Mouse (Mus musculus) embryonic facial prominence, embryonic 11.5 days (tissue): Measurements from ENCODE around the gene Efhd2. TPM values are rescaled to one million over a fixed set of nuclear protein-coding genes. Genes with fewer than 3 reads are reported as not detected.

Experiments used
- ATAC-seq: fragments of 200-750 bp; cut with Nextera tagmentation; replicated peaks from 2 replicates; pipeline ENCODE4 v1.8.0; 2017; ENCODE audit warnings: low read depth; ENCODE audit not compliant: insufficient number of reproducible peaks, low FRiP score, low TSS enrichment
- DNase-seq: peaks from one replicate; pipeline ENCODE4 v3.0.0-alpha.2; 2015; ENCODE audit warnings: low spot score
- H3K27ac ChIP-seq: fragments of 300-500 bp; sonication (generic); replicated peaks from 2 replicates; pipeline ENCODE4 v1.5.1; 2014; ENCODE audit warnings: mild to moderate bottlenecking, low read depth, low read length, control low read depth
- H3K27me3 ChIP-seq: fragments of 300-500 bp; sonication (generic); 2 replicates; pipeline ENCODE4 v1.6.1; 2014; ENCODE audit warnings: mild to moderate bottlenecking, low read length, moderate library complexity, mixed read lengths; ENCODE audit not compliant: control insufficient read depth, insufficient read depth
- H3K36me3 ChIP-seq: fragments of 300-500 bp; sonication (generic); replicated peaks from 2 replicates; pipeline ENCODE4 v1.6.1; 2014; ENCODE audit warnings: low read depth, mild to moderate bottlenecking, low read length, moderate library complexity, mixed read lengths; ENCODE audit not compliant: control insufficient read depth, insufficient read depth
- H3K4me1 ChIP-seq: fragments of 300-500 bp; sonication (generic); 2 replicates; pipeline ENCODE4 v1.6.1; 2014; ENCODE audit warnings: low read length, mixed read lengths; ENCODE audit not compliant: control insufficient read depth, insufficient read depth
- H3K4me2 ChIP-seq: fragments of 300-500 bp; sonication (generic); 2 replicates; pipeline ENCODE4 v1.6.1; 2014; ENCODE audit warnings: low read depth, mild to moderate bottlenecking, control low read depth, low read length, moderate library complexity
- H3K4me3 ChIP-seq: fragments of 300-500 bp; sonication (generic); 2 replicates; pipeline ENCODE4 v1.5.1; 2014; ENCODE audit warnings: low read depth, low read length, control low read depth
- H3K9ac ChIP-seq: fragments of 300-500 bp; sonication (generic); replicated peaks from 2 replicates; pipeline ENCODE4 v1.6.1; 2014; ENCODE audit warnings: mild to moderate bottlenecking, control low read depth, low read length
- H3K9me3 ChIP-seq: fragments of 300-500 bp; sonication (generic); replicated peaks from 2 replicates; pipeline ENCODE4 v1.6.1; 2016; ENCODE audit warnings: mild to moderate bottlenecking, low read length, inconsistent platforms, mixed read lengths; ENCODE audit not compliant: control insufficient read depth
- WGBS: fragments of 180-500 bp; shearing (Covaris S2); extraction: QIAGEN DNeasy Blood & Tissue Kit; methylation state at CpG from one replicate; pipeline ENCODE4 v1.1.7; 2014; 5-methylcytosine and 5-hydroxymethylcytosine counted together
- polyA plus RNA-seq: library from polyadenylated mRNA; unstranded; fragments of >200 nt; fragmentation: Nextera tagmentation; extraction: Ambion mirVana; gene quantifications from 2 replicates; pipeline ENCODE4 v1.2.1, GENCODE M21; 2014

Gene Efhd2
- polyA plus RNA-seq, 1 experiment from 2014 or later: 18.2 TPM

- DNase-seq: no peak
- Histone ChIP-seq H3K4me2 (no peak overlapping the region), H3K9me3 (no peaks in the 10 kb centered on the region), H3K27ac (no peak overlapping the region), H3K9ac (no peak overlapping the region), H3K27me3 (no peaks in the 10 kb centered on the region), H3K4me1 (peaks cover 3% of the 10 kb centered on the region), H3K36me3 (no peaks in the 10 kb centered on the region; the same call in 1 of the 2 replicates), H3K4me3 (no peak overlapping the region)
- no peak for ATAC-seq
- 76% methylated on average over 5 of the region's 5 CpGs for whole genome bisulfite sequencing
Measured at GRCm38 (mm10) chr4:141862867-141863266, 11.9 kb downstream of the Efhd2 start.

GRCm38 (mm10) chr4:141861591-141862295 lies 13.0 kb downstream of the Efhd2 start:
- no peak for ATAC-seq
- 84% methylated on average over 17 of the region's 17 CpGs for WGBS
- no peak overlapping the region for H3K4me2 ChIP-seq

GRCm38 (mm10) chr4:141860246-141860841 lies 14.4 kb downstream of the Efhd2 start:
- Histone ChIP-seq H3K27ac (no peak overlapping the region), H3K4me1 (no peaks in the 10 kb centered on the region), H3K4me2 (no peak overlapping the region), H3K9me3 (no peaks in the 10 kb centered on the region), H3K4me3 (no peak overlapping the region), H3K36me3 (no peaks in the 10 kb centered on the region; the same call in 1 of the 2 replicates), H3K27me3 (no peaks in the 10 kb centered on the region), H3K9ac (no peak overlapping the region)
- no peak for ATAC-seq
- 70% methylated on average over 19 of the region's 19 CpGs for WGBS
- no peak for DNase-seq

More at GRCm38 (mm10) chr4:141861591-141862295, 13.0 kb downstream of the Efhd2 start:
- no peaks in the 10 kb centered on the region; the same call in 1 of the 2 replicates for H3K36me3 ChIP-seq
- DNase-seq: no peak
- H3K9me3 ChIP-seq: no peaks in the 10 kb centered on the region
- H3K4me1 ChIP-seq: no peaks in the 10 kb centered on the region
- H3K27me3 ChIP-seq: no peaks in the 10 kb centered on the region
- no peak overlapping the region for H3K4me3 ChIP-seq
- H3K27ac ChIP-seq: no peak overlapping the region
- no peak overlapping the region for H3K9ac ChIP-seq

- DNase-seq: no peak
- no peak overlapping the region for H3K27ac ChIP-seq
- no peak overlapping the region for H3K4me3 ChIP-seq
- H3K4me2 ChIP-seq: no peak overlapping the region
- no peaks in the 10 kb centered on the region for H3K4me1 ChIP-seq
- no peak for ATAC-seq
- no peaks in the 10 kb centered on the region for H3K36me3 ChIP-seq
- no peaks in the 10 kb centered on the region for H3K9me3 ChIP-seq
- 91% methylated on average over 14 of the region's 14 CpGs for WGBS
- H3K9ac ChIP-seq: no peak overlapping the region
- H3K27me3 ChIP-seq: no peaks in the 10 kb centered on the region
Measured at GRCm38 (mm10) chr4:141859351-141859750, 15.4 kb downstream of the Efhd2 start.

GRCm38 (mm10) chr4:141858501-141858900 lies 16.2 kb downstream of the Efhd2 start:
- H3K27ac ChIP-seq: no peak overlapping the region
- H3K9me3 ChIP-seq: no peaks in the 10 kb centered on the region
- no peak overlapping the region for H3K4me2 ChIP-seq
- no peak for DNase-seq
- no peak overlapping the region for H3K9ac ChIP-seq
- no peaks in the 10 kb centered on the region for H3K27me3 ChIP-seq
- no peak overlapping the region for H3K4me3 ChIP-seq
- 93% methylated on average over 20 of the region's 20 CpGs for WGBS
- ATAC-seq: no peak
- H3K4me1 ChIP-seq: no peaks in the 10 kb centered on the region
- H3K36me3 ChIP-seq: no peaks in the 10 kb centered on the region

GRCm38 (mm10) chr4:141857422-141857930 lies 17.2 kb downstream of the Efhd2 start:
- peak; percentile 83 for DNase-seq
- no peak overlapping the region for H3K4me2 ChIP-seq
- no peaks in the 10 kb centered on the region for H3K27me3 ChIP-seq
- 18% methylated on average over 10 of the region's 10 CpGs for WGBS
- no peaks in the 10 kb centered on the region for H3K4me1 ChIP-seq
- H3K27ac ChIP-seq: no peak overlapping the region
- peak; percentile 61; the same call in 1 of the 2 replicates for ATAC-seq
- no peaks in the 10 kb centered on the region for H3K9me3 ChIP-seq
- 0 out of 2 replicates have a peak overlapping the region, but pooled peaks have one; percentile 10 for H3K9ac ChIP-seq
- H3K36me3 ChIP-seq: no peaks in the 10 kb centered on the region
- no peak overlapping the region for H3K4me3 ChIP-seq

- no peaks in the 10 kb centered on the region for H3K36me3 ChIP-seq
- H3K27me3 ChIP-seq: no peaks in the 10 kb centered on the region
- no peak for ATAC-seq
- no peaks in the 10 kb centered on the region for H3K4me1 ChIP-seq
- no peak overlapping the region for H3K4me3 ChIP-seq
- no peak overlapping the region for H3K27ac ChIP-seq
- no peak overlapping the region for H3K4me2 ChIP-seq
- H3K9me3 ChIP-seq: no peaks in the 10 kb centered on the region
- 85% methylated on average over 9 of the region's 9 CpGs for WGBS
- peak; percentile 65 for DNase-seq
- no peak overlapping the region for H3K9ac ChIP-seq
Measured at GRCm38 (mm10) chr4:141853437-141853836, 21.3 kb downstream of the Efhd2 start.

- Histone ChIP-seq H3K4me3 (no peak within 1 kb of the TSS), H3K4me2 (no peak within 1 kb of the TSS), H3K36me3 (no peaks in the 10 kb centered on the region), H3K9ac (no peak within 1 kb of the TSS), H3K9me3 (no peaks in the 10 kb centered on the region), H3K27me3 (no peaks in the 10 kb centered on the region), H3K4me1 (no peaks in the 10 kb centered on the region), H3K27ac (no peak within 1 kb of the TSS)
- 82% methylated on average over 6 of the region's 6 CpGs for WGBS
- ATAC-seq (no peak), DNase-seq (no peak)
Measured at GRCm38 (mm10) chr4:141845999-141846398, 28.7 kb downstream of the Efhd2 start, which contains the start of gene Ctrc. Ctrc (minus strand) TSS chr4:141846359.
